Mouse (Mus musculus) liver, adult 2 months (tissue): Measurements from ENCODE around the gene Gm14399. TPM values are rescaled to one million over a fixed set of nuclear protein-coding genes. Genes with fewer than 3 reads are reported as not detected.
"Not testable (repeated sequence)": the region's sequence is repeated elsewhere in the genome, so short reads cannot be mapped to it uniquely, and the experiment has no call there.

Experiments
- DNase-seq: peaks from one replicate; pipeline ENCODE4 v3.0.0-alpha.2; 2011; ENCODE audit warnings: low read depth, low spot score; ENCODE audit errors: extremely low read depth
- H3K27ac ChIP-seq: fragments of 200-500 bp; replicated peaks from 2 replicates; pipeline ENCODE4 v1.5.1; 2012; ENCODE audit warnings: low read depth, mild to moderate bottlenecking, control low read depth, inconsistent platforms, low read length; ENCODE audit not compliant: insufficient read depth
- H3K27me3 ChIP-seq: fragments of 200-500 bp; 2 replicates; pipeline ENCODE4 v1.6.1; 2012; ENCODE audit warnings: mild to moderate bottlenecking, moderate library complexity, low read length, inconsistent platforms; ENCODE audit not compliant: control insufficient read depth, insufficient read depth
- H3K36me3 ChIP-seq: fragments of 200-500 bp; 2 replicates; pipeline ENCODE4 v1.6.1; 2012; ENCODE audit warnings: low read length, inconsistent platforms; ENCODE audit not compliant: control insufficient read depth, insufficient read depth
- H3K4me1 ChIP-seq: fragments of 200-500 bp; 2 replicates; pipeline ENCODE4 v1.6.1; 2011; ENCODE audit warnings: low read length; ENCODE audit not compliant: control insufficient read depth, insufficient read depth
- H3K4me3 ChIP-seq: fragments of 200-500 bp; 2 replicates; pipeline ENCODE4 v1.5.1; 2011; ENCODE audit warnings: low read depth, mild to moderate bottlenecking, control low read depth, low read length, moderate library complexity; ENCODE audit not compliant: insufficient read depth
- H3K79me2 ChIP-seq: fragments of 200-500 bp; 2 replicates; pipeline ENCODE4 v1.6.1; 2012; ENCODE audit warnings: inconsistent platforms, mild to moderate bottlenecking, low read length, moderate library complexity; ENCODE audit not compliant: control insufficient read depth, insufficient read depth
- H3K9ac ChIP-seq: fragments of 200-500 bp; 2 replicates; pipeline ENCODE4 v1.6.1; 2012; ENCODE audit warnings: low read depth, mild to moderate bottlenecking, control low read depth, inconsistent platforms, low read length
- CTCF ChIP-seq: fragments of 200-500 bp; IDR thresholded peaks from 2 replicates; pipeline ENCODE4 v1.5.1; 2011; ENCODE audit warnings: low read depth, low read length, control low read depth
- POLR2A ChIP-seq: fragments of 200-500 bp; IDR thresholded peaks from 2 replicates; pipeline ENCODE4 v1.6.1; 2011; ENCODE audit warnings: low read length, control low read depth; ENCODE audit not compliant: insufficient read depth; ENCODE audit errors: extremely low read depth
- whole genome bisulfite sequencing: fragments of 180-500 bp; shearing (Covaris S2); methylation state at CpG from one replicate; pipeline ENCODE4 v1.1.7; 2018; 5-methylcytosine and 5-hydroxymethylcytosine counted together
- polyA plus RNA-seq: library from polyadenylated mRNA; depleted of rRNA; stranded (reverse); fragments of >200 nt; gene quantifications from 2 replicates; pipeline ENCODE4 v1.2.3, GENCODE M21; 2012; rRNA removed
- total RNA-seq: library from RNA; depleted of rRNA; stranded (reverse); fragments of >200 nt; gene quantifications from 2 replicates; pipeline ENCODE4 v1.2.3, GENCODE M21; 2014; rRNA removed

The Gm14399 gene
- total RNA-seq (9.2 and 15.4 TPM in 2 replicates), polyA plus RNA-seq (0.29 and 0.33 TPM in 2 replicates)

DNA sequence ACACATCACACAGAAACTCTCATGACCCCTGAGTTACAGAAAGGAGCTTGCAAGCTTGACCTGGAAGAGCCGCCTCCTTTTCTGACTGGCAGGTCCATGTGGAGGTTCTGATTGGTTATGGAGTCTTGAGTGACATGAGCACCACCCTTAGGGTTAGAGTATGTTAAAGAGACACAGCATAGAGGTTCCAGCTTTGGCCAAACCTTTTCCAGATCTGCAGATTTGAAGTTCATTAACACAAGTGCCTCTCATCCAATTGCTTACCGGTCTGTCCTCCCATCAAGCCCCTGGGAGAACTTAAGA, at the start of gene Gm14399:
Gm14399 (minus strand) TSS at position 20 of the 303 bp plus-strand sequence.
- Histone ChIP-seq H3K4me3 (peak within 1 kb of the TSS; percentile 54), H3K27ac (peak within 1 kb of the TSS; percentile 1; the same call in 1 of the 2 replicates), H3K9ac (peak within 1 kb of the TSS; percentile 22)
- DNase-seq, H3K36me3 ChIP-seq, H3K27me3 ChIP-seq, H3K4me1 ChIP-seq, H3K79me2 ChIP-seq: not testable (repeated sequence)
- WGBS: 0% methylated on average over 1 of the region's 2 CpGs

DNA sequence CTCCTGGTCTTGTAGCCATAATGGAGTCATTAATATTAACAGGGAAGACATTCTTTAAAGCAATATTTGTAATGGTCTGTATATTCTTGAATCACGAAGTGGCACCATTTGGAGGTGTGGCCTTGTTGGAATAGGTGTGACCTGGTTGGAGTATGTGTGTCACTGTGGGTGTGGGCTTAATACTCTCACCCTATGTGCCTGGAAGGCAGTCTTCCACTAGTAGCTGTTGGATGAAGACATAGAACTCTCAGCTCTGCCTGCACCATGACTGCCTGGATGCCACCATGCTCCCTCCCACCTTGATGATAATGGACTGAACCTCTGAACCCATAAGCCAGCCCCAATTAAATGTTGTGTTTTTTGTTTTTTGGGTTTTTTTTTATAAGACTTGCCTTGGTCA, 37.2 kb upstream of the Gm14399 start:
- WGBS: 50% methylated on average over 1 of the region's 1 CpGs
- not testable (repeated sequence) for H3K27me3 ChIP-seq, DNase-seq, H3K27ac ChIP-seq, H3K9ac ChIP-seq, H3K4me3 ChIP-seq, H3K4me1 ChIP-seq, H3K79me2 ChIP-seq, H3K36me3 ChIP-seq

GRCm38 (mm10) chr2:175176312-175176711, 34.5 kb upstream of the Gm14399 start:
- Histone ChIP-seq H3K27me3 (no peaks in the 10 kb centered on the region), H3K4me1 (no peaks in the 10 kb centered on the region), H3K79me2 (no peaks in the 10 kb centered on the region), H3K36me3 (no peaks in the 10 kb centered on the region), H3K4me3 (no peak overlapping the region), H3K9ac (no peak overlapping the region), H3K27ac (no peak overlapping the region)
- no peak for DNase-seq
- TF ChIP-seq CTCF (no peak), POLR2A (no peak)
- 77% methylated on average over 6 of the region's 6 CpGs for WGBS

- H3K79me2 ChIP-seq, H3K36me3 ChIP-seq, H3K4me3 ChIP-seq, H3K9ac ChIP-seq, H3K27ac ChIP-seq, H3K4me1 ChIP-seq, H3K27me3 ChIP-seq: not testable (repeated sequence)
- peak; percentile 1 for DNase-seq
- WGBS: 67% methylated on average over 12 of the region's 12 CpGs
These were observed 33.8 kb upstream of the Gm14399 start, which contains the start of gene Gm14443 for GRCm38 (mm10) chr2:175175401-175176180. Gm14443 (minus strand) TSS chr2:175175871.

GRCm38 (mm10) chr2:175174058-175174457, 32.2 kb upstream of the Gm14399 start:
- H3K36me3 ChIP-seq, H3K27me3 ChIP-seq, H3K9ac ChIP-seq, H3K4me1 ChIP-seq, DNase-seq, H3K4me3 ChIP-seq, H3K27ac ChIP-seq, H3K79me2 ChIP-seq: not testable (repeated sequence)
- WGBS: 79% methylated on average over 2 of the region's 2 CpGs

DNA sequence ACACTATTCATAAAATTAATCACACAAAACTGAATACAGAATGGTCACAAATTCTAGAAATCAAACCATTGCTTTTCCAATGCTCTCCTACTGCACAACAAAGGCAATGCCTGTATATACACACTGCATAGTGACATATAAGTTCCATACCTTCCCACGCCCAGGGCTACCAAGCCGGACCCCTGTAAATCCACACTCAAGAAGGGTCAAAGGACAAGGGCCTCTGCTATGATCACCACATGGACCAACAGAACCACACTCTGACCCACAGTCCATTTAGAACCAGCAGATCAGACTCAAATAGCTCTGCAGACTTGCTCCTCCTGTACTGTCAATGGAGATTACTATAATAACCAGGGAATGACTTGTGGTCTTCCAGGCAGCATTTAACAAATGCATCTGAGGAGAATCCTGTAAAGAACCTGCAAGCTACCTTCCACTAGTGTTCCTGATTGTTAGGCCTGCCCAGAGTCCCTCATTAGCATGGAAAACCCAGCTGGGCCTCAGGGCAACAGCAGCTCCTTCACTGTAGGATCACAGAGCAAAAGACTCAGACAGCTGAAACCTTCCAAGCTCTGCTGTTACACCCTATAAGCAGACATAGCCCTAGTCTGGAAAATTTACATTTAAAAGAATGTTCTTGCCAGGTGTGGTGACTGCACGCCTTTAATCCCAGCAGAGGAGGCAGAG, 31.2 kb upstream of the Gm14399 start:
- H3K36me3 ChIP-seq, H3K9ac ChIP-seq, H3K4me1 ChIP-seq, DNase-seq, H3K4me3 ChIP-seq, H3K27ac ChIP-seq, H3K27me3 ChIP-seq, H3K79me2 ChIP-seq: not testable (repeated sequence)
- 87% methylated on average over 3 of the region's 3 CpGs for WGBS
